9 mouse cellular contexts compared by ENCODE assay signal in the genomic region with DNA sequence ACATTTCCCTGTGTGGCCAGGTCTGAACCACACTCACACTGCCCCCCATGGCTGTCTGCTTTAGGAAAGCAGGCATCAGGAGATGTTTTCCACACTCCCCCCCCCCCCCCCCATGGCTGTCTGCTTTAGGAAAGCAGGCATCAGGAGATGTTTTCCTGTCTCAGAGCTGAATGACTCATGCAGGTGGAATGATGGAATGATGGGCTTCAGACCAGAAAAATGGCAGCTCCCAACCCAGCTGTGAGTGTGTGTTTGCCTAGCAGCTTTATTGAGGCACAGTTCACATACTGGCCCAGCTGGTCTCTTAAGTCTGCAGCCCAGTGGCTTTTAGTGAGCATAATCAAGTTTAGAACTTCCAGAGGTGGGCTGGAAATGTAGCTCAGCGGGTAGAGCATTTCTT. TPM values are rescaled to one million over a fixed set of nuclear protein-coding genes. Genes with fewer than 3 reads are reported as not detected.
A peak's percentile ranks its signal among the peaks of the same experiment; 100 is the strongest.
DNase-seq lines count a peak whose midpoint lies in the region; ATAC-seq and TF ChIP-seq lines count a peak whose summit lies in the region.
"Had no signal": no experiment of that assay in that cellular context is flagged by ENCODE, and none has a peak within 500 bp of the region (broad histone marks: within the 10 kb centered on the region; RNA-seq: fewer than 3 reads in every experiment).

No protein-coding gene starts in this region.

- H3K4me1 ChIP-seq in heart, embryonic 10.5 days, result peaks cover 73% of the 10 kb centered on the region
- H3K4me1 ChIP-seq in limb, embryonic 13.5 days, result peaks cover 39% of the 10 kb centered on the region
- H3K4me1 ChIP-seq in thymus, adult 2 months (replicated peaks; ENCODE audit: control insufficient read depth, insufficient read depth, low read length), result no peaks in the 10 kb centered on the region

- intact Hi-C loops in left cerebral cortex, adult 2 months (cut with DNase I), result no loop called here

- DNase-seq in heart, embryonic 10.5 days (ENCODE audit: low spot score), result no peak
- no peak for DNase-seq in heart, adult 8-10 months (ENCODE audit: low spot score)
- DNase-seq in 3T3-L1 (ENCODE audit: low read depth, low spot score), result peak; percentile 99
- DNase-seq in embryo, embryonic 9.5 days (ENCODE audit: extremely low spot score), result peak; percentile 18
- no peak for DNase-seq in frontal cortex, adult 2 months (ENCODE audit: extremely low spot score in 1 of 2, low spot score in 1 of 2)
- DNase-seq in left cerebral cortex, adult 2 months (ENCODE audit: extremely low spot score in 1 of 2, low spot score in 2 of 2), result no peak
- DNase-seq in thymus, adult 2 months, result no peak
- DNase-seq: kidney, postnatal 36 days had no signal

- no peak for TF ChIP-seq POLR2A in thymus, adult 2 months (IDR thresholded peaks at IDR 0.05; ENCODE audit: control insufficient read depth, extremely low read depth, insufficient read depth, low read length, poor library complexity)

- no peaks in the 10 kb centered on the region for H3K36me3 ChIP-seq in heart, embryonic 10.5 days
- H3K36me3 ChIP-seq in limb, embryonic 13.5 days, result no peaks in the 10 kb centered on the region
- H3K36me3 ChIP-seq in thymus, adult 2 months (ENCODE audit: control insufficient read depth, insufficient read depth, low read length), result peaks cover 50% of the 10 kb centered on the region

- H3K27ac ChIP-seq in heart, embryonic 10.5 days, result peak overlapping the region; percentile 73
- no peak overlapping the region for H3K27ac ChIP-seq in limb, embryonic 13.5 days
- no peak overlapping the region for H3K27ac ChIP-seq in left cerebral cortex, adult 2 months
- no peak overlapping the region for H3K27ac ChIP-seq in thymus, adult 2 months (ENCODE audit: control insufficient read depth, insufficient read depth, low read length)

- 69% methylated on average over 1 of the region's 1 CpGs for WGBS in heart, embryonic 10.5 days
- WGBS in limb, embryonic 13.5 days, result 88% methylated on average over 1 of the region's 1 CpGs
- WGBS in thymus, adult 2 months, result 97% methylated on average over 1 of the region's 1 CpGs

- no peaks in the 10 kb centered on the region for H3K27me3 ChIP-seq in heart, embryonic 10.5 days (ENCODE audit: insufficient read depth, poor library complexity, severe bottlenecking)
- no peaks in the 10 kb centered on the region for H3K27me3 ChIP-seq in limb, embryonic 13.5 days
- H3K27me3 ChIP-seq in thymus, adult 2 months (ENCODE audit: control insufficient read depth, insufficient read depth, low read length), result no peaks in the 10 kb centered on the region

- H3K9ac ChIP-seq in limb, embryonic 13.5 days, result no peak overlapping the region

- TF ChIP-seq CTCF in left cerebral cortex, adult 2 months (IDR thresholded peaks at IDR 0.05), result no peak
- no peak for TF ChIP-seq CTCF in thymus, adult 2 months (IDR thresholded peaks at IDR 0.05; ENCODE audit: borderline replicate concordance, control insufficient read depth, extremely low read depth, insufficient read depth, low read length, poor library complexity)

- no peak overlapping the region for H3K4me2 ChIP-seq in limb, embryonic 13.5 days (replicated peaks)

- peak; percentile 24; the same call in 1 of the 2 replicates for ATAC-seq in limb, embryonic 13.5 days (ENCODE audit: low FRiP score, low read depth)

- no peaks in the 10 kb centered on the region for H3K9me3 ChIP-seq in heart, embryonic 10.5 days
- H3K9me3 ChIP-seq in limb, embryonic 13.5 days, result no peaks in the 10 kb centered on the region

- peak overlapping the region; percentile 8; the same call in 1 of the 2 replicates for H3K4me3 ChIP-seq in heart, embryonic 10.5 days
- no peak overlapping the region for H3K4me3 ChIP-seq in limb, embryonic 13.5 days
- no peak overlapping the region for H3K4me3 ChIP-seq in left cerebral cortex, adult 2 months
- H3K4me3 ChIP-seq in thymus, adult 2 months (ENCODE audit: control insufficient read depth, insufficient read depth, low read length), result no peak overlapping the region

RNA-seq across cellular contexts. Expression of gene Arhgef18, which starts 25.3 kb away (rescaled TPM):
- 7.2 and 8.0 TPM in 2 replicates for polyA plus RNA-seq in heart, embryonic 10.5 days (2016; fragmentation: Nextera tagmentation; extraction: Ambion mirVana)
- total RNA-seq in heart, adult 8-10 months (2022), result 10 to 100 TPM; 15.0 to 17.4 (median 15.8) TPM
- 8.4 and 10.4 TPM in 2 replicates for polyA plus RNA-seq in limb, embryonic 13.5 days (2015; fragmentation: Nextera tagmentation; extraction: Ambion mirVana)
- 29.1 and 33.8 TPM in 2 replicates for polyA plus RNA-seq in frontal cortex, adult 2 months (2012; rRNA removed)
- total RNA-seq in left cerebral cortex, adult 2 months (2021), result 10 to 100 TPM; 47.8 to 49.3 TPM
- 120 and 122 TPM in 2 replicates for polyA plus RNA-seq in thymus, adult 2 months (2012; rRNA removed)

RNA-seq across cellular contexts. Expression of gene Pex11g, which starts 49.4 kb away (rescaled TPM):
- polyA plus RNA-seq in heart, embryonic 10.5 days (2016; fragmentation: Nextera tagmentation; extraction: Ambion mirVana), result 6.4 and 6.7 TPM in 2 replicates
- 1 to 10 TPM; 2.6 to 4.7 (median 4.1) TPM for total RNA-seq in heart, adult 8-10 months (2022)
- polyA plus RNA-seq in limb, embryonic 13.5 days (2015; fragmentation: Nextera tagmentation; extraction: Ambion mirVana), result 4.5 and 6.3 TPM in 2 replicates
- 1.6 and 2.0 TPM in 2 replicates for polyA plus RNA-seq in frontal cortex, adult 2 months (2012; rRNA removed)
- under 1 TPM; 0.84 to 0.88 TPM for total RNA-seq in left cerebral cortex, adult 2 months (2021)
- 3.1 TPM in 2 replicates for polyA plus RNA-seq in thymus, adult 2 months (2012; rRNA removed)

RNA-seq across cellular contexts. Expression of gene Tex45, which starts 52.6 kb away (rescaled TPM):
- not detected in 2 replicates for polyA plus RNA-seq in heart, embryonic 10.5 days (2016; fragmentation: Nextera tagmentation; extraction: Ambion mirVana)
- total RNA-seq in heart, adult 8-10 months (2022), result under 1 TPM in 1 of 4 experiments, not detected in 3; 0.16 TPM
- not detected in 2 replicates for polyA plus RNA-seq in limb, embryonic 13.5 days (2015; fragmentation: Nextera tagmentation; extraction: Ambion mirVana)
- 0.19 and 0.28 TPM in 2 replicates for polyA plus RNA-seq in frontal cortex, adult 2 months (2012; rRNA removed)
- total RNA-seq in left cerebral cortex, adult 2 months (2021), result under 1 TPM in 1 of 2 experiments, not detected in 1; 0.23 TPM
- 0.20 TPM in 1 of 2 replicates, not detected in the other for polyA plus RNA-seq in thymus, adult 2 months (2012; rRNA removed)

Comparison
In these comparisons a context has a peak if more than half of its experiments do, and no peak if none do; other contexts are left out.
1. DNase-seq: peak in 3T3-L1 (single experiment) and embryo, embryonic 9.5 days (single experiment); none in heart, embryonic 10.5 days (single experiment), heart, adult 8-10 months (single experiment), frontal cortex, adult 2 months (0 of 2), left cerebral cortex, adult 2 months (0 of 2) and thymus, adult 2 months (single experiment).